Mouse (Mus musculus) colon, adult 2 months (tissue): ENCODE data around the gene Ctsh. TPM values are rescaled to one million over a fixed set of nuclear protein-coding genes. Genes with fewer than 3 reads are reported as not detected.

Experiments
- polyA plus RNA-seq: library from polyadenylated mRNA; depleted of rRNA; stranded (reverse); fragments of >200 nt; gene quantifications from 2 replicates; pipeline ENCODE4 v1.2.3, GENCODE M21; 2012; rRNA removed

Gene Ctsh
- 49.8 and 58.2 TPM in 2 replicates for polyA plus RNA-seq

DNA sequence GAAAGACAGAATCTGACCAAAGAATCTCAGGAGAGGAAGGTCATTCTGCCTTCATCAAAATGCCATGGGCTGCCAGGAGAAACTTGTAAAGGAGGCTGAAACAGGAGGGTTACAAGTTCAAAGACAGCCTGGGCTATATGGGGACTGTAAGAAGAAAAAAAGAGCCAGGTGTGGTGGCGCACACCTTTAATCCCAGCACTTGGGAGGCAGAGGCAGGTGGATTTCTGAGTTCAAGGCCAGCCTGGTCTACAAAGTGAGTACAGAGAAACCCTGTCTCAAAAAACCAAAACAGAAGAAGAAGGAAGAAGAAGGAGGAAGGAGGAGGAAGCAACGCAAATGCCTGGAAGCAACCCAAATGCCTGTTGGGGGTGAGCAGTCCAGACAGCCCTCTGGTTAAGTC, at the start of gene Ctsh:
Gene Ctsh, plus strand, starts transcription at position 301 of the 400 bp plus-strand sequence.

GRCm38 (mm10) chr9:90114567-90115307, 60.8 kb downstream of the Ctsh start, which contains the start of gene Morf4l1:
Gene Morf4l1, minus strand, starts transcription at chr9:90114774.

Other genes with a start within 250 kb of the Ctsh start
- 0.03 TPM in 1 of 2 replicates, not detected in the other for gene Rasgrf1, start 144.2 kb upstream of the Ctsh start, polyA plus RNA-seq
- 33.7 and 49.2 TPM in 2 replicates for gene Morf4l1, start 60.6 kb downstream of the Ctsh start, polyA plus RNA-seq
- 9.5 and 10.3 TPM in 2 replicates for gene Adamts7, start 108.9 kb downstream of the Ctsh start, polyA plus RNA-seq
- gene Tbc1d2b, start 216.7 kb downstream of the Ctsh start, polyA plus RNA-seq = 21.3 and 23.5 TPM in 2 replicates